Mouse (Mus musculus) forelimb bud, embryonic 11.5 days (tissue): ENCODE data around the gene Cd302.
A peak's percentile ranks its signal among the peaks of the same experiment; 100 is the strongest.

ENCODE experiments used
- DNase-seq: peaks from one replicate; pipeline ENCODE4 v3.0.0-alpha.2; 2012; ENCODE audit warnings: low read depth, low spot score

The Cd302 gene

GRCm38 (mm10) chr2:60253506-60253905 lies 30.8 kb downstream of the Cd302 start:
- no peak for DNase-seq

- no peak for DNase-seq
Observed at GRCm38 (mm10) chr2:60252782-60253181, 31.5 kb downstream of the Cd302 start.

DNA sequence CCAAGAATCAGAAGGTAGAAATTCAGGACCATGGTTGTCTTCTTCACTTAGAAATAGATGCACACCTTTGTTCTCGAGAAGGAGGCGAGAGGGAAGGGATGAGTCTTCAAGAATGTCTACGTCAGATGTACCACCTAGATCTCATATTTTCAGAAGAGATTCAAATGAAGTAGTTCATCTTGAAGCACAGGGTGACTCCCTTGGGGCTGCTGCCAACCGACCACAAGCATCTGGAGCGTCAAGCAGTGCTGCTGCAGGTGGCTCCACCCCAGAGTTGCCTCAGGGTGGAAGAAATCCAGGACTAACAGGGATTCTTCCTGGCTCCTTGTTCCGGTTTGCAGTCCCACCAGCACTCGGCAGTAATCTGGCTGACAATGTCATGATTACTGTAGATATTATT lies 49.8 kb downstream of the Cd302 start:
- DNase-seq: no peak

DNA sequence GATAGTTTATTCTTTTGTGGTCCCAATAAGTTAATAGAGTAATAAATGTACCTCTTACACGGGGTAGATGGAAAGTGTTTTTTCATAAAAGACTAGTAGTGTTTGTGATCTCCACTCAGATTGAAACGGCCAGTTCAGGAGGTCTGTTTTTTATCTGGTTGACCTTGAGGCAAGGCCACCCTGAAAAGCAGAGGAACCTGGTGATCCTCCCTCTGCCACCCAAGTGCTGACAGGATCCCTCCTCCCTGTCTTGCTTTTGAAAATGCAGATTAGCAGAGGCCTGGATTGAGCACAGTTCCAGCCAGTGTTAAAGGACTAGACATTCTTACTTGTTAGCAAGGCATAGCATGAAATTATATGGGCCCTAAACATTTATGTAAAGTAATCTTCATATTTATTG lies 51.1 kb downstream of the Cd302 start:
- no peak for DNase-seq

- DNase-seq: no peak
Observed at GRCm38 (mm10) chr2:60230361-60230760, 53.9 kb downstream of the Cd302 start.

DNA sequence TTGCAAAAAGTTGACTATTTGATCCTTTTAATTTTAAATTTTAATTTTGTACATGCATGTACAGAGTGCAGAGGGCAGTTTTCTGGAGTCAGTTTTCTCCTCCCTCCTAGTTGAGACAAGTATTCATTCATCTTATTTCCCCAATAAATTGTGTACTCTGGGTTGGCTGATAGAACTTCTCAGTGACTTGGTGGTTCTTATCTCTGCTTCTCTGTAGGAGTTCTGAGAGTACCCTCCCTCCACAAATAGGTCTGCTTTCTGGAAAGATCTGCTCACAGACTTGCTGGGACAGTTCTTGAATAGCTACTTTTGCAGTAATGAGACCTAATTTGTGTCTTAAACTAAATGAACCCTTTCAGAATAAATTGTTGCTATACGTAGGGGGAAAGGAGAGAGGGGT lies 55.8 kb downstream of the Cd302 start:
- no peak for DNase-seq

DNA sequence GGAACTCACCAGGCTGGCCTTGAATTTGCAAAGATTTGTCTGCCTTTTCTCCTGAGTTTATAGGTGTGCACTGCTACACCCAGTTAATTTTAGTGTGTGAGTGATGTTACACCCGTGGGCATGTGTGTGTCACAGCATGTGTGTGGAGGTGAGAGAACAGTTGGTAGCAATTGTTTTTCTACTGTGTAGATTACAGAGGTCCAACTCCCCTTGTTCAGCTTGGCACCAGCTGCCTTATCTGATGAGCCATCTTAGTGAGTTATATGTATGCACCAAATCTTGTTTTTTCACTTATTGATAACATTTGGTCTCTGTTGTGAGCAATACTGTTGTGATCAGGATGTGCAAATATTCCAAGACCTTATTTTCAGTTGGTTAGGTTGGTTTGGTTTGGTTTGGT lies 60.8 kb downstream of the Cd302 start:
- no peak for DNase-seq

GRCm38 (mm10) chr2:60221954-60222353 lies 62.3 kb downstream of the Cd302 start:
- DNase-seq: no peak

- DNase-seq: no peak
Observed at GRCm38 (mm10) chr2:60221236-60221635, 63.1 kb downstream of the Cd302 start.

GRCm38 (mm10) chr2:60217620-60218019 lies 66.7 kb downstream of the Cd302 start:
- DNase-seq: no peak

- no peak for DNase-seq
Observed at GRCm38 (mm10) chr2:60216547-60217153, 67.6 kb downstream of the Cd302 start.

DNA sequence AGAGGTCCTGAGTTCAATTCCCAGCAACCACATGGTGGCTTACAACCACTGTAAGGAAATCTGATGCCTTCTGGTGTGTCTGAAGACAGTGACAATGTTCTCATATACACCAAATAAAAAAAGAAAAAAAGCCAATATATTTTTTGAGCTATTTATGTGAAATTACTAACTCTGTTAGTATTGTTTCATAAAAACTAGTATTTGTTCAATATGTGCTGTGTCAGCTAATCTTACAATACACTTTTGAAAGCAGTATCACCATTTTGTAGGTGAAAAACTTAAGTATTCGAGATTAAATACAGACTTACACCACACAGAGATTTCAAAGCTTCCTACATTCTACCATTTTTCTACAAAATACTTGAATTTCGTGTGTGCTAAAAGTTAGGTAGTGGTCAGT lies 69.6 kb downstream of the Cd302 start:
- no peak for DNase-seq

DNA sequence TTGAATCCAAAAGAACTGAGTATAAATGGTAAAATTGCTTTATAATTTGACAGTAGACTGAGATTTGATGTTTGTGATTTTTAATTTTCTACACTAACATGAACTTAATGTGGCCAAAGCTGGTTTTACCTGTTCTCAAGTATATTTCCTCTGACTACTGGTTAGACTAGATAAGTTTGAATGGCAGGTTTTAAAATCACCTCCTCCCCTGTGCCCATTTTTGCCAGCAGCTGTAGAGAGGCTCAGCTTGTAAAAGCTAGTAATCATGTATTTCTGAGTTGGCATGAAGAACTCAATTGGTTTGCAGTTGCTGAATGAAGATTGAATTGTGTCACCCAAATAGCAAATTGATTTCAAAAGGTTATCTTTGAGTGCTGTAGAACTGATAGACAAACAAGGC lies 71.8 kb downstream of the Cd302 start:
- DNase-seq: no peak

GRCm38 (mm10) chr2:60210821-60211220 lies 73.5 kb downstream of the Cd302 start:
- DNase-seq: no peak

GRCm38 (mm10) chr2:60209703-60210651 lies 74.3 kb downstream of the Cd302 start, which contains the start of the genes Baz2b and March7:
Baz2b (minus strand) TSS chr2:60209839.
March7 (plus strand) TSS chr2:60209887.
- DNase-seq: peak; percentile 75

DNA sequence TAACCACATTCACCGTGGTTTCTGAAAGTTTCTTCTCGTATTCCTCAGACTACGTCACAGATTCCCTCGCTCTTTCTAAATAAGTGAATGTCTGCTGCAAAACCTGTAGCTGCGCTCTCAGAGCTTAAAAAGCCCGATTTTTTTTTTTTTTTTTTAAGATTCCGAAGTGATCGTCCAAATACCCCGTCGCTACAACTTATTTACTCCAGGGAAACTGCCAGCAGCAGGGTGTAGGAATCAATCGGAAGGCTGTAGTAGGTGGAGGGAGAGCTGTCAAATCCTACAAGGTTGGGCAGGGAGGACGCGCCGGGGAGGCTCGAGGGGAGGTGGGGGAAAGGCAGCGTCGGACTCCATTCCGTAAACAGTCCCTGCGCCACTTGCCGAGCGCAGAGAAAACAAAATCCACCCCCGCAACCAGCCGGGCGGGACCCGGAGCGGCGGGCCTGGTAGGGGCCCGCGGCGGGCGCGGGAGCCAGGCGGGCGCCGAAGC lies 75.1 kb downstream of the Cd302 start:
- DNase-seq: peak; percentile 47

- DNase-seq: no peak
Observed at GRCm38 (mm10) chr2:60205795-60206194, 78.5 kb downstream of the Cd302 start.

- DNase-seq: no peak
Observed at GRCm38 (mm10) chr2:60204162-60204561, 80.1 kb downstream of the Cd302 start.

DNA sequence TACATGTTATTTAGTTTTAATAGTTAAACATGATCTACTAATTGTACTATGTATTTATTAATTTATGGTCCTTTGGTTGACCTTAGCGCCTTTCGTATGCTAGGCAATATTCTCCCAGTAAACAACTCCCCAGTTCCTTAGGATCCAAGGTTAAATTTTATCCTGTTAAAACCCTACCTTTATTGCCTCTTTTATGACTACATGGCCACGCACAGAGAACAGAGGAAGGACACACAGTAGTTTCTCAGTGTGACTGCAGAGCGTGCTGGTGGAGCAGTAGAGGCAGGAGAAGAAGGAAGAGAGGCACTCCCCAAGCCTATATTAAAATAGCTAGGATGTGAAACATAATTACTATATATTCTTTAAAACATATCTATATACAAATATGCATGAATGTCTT lies 80.6 kb downstream of the Cd302 start:
- no peak for DNase-seq

- DNase-seq: no peak
Observed at GRCm38 (mm10) chr2:60202900-60203530, 81.3 kb downstream of the Cd302 start.
